Mouse (Mus musculus): ENCODE data around the gene D630045J12Rik. TPM values are rescaled to one million over a fixed set of nuclear protein-coding genes. Genes with fewer than 3 reads are reported as not detected.

Gene D630045J12Rik
- polyA plus RNA-seq, 1 experiment from 2014 or later = 21.0 TPM

GRCm38 (mm10) chr6:38202816-38203215, 51.0 kb downstream of the D630045J12Rik start:
- no peak overlapping the region for H3K9ac ChIP-seq
- no peak overlapping the region for H3K27ac ChIP-seq
- no peaks in the 10 kb centered on the region for H3K27me3 ChIP-seq (replicated peaks)
- no peak overlapping the region for H3K4me2 ChIP-seq
- no peaks in the 10 kb centered on the region for H3K36me3 ChIP-seq (replicated peaks)
- 79% methylated on average over 12 of the region's 12 CpGs for WGBS
- H3K9me3 ChIP-seq = no peaks in the 10 kb centered on the region
- no peak for ATAC-seq (replicated peaks)
- peaks cover 22% of the 10 kb centered on the region for H3K4me1 ChIP-seq
- no peak overlapping the region for H3K4me3 ChIP-seq

- 77% methylated on average over 5 of the region's 5 CpGs for WGBS
- no peak for ATAC-seq (replicated peaks)
Measured at GRCm38 (mm10) chr6:38201495-38201894, 52.3 kb downstream of the D630045J12Rik start.

GRCm38 (mm10) chr6:38199599-38199998, 54.2 kb downstream of the D630045J12Rik start:
- Histone ChIP-seq H3K27me3 (replicated peaks) (no peaks in the 10 kb centered on the region), H3K36me3 (replicated peaks) (peaks cover 17% of the 10 kb centered on the region; the same call in 1 of the 2 replicates), H3K9me3 (no peaks in the 10 kb centered on the region), H3K9ac (no peak overlapping the region), H3K4me1 (no peaks in the 10 kb centered on the region), H3K27ac (no peak overlapping the region), H3K4me2 (no peak overlapping the region), H3K4me3 (no peak overlapping the region)
- no peak for ATAC-seq (replicated peaks)
- 91% methylated on average over 6 of the region's 6 CpGs for WGBS

More at GRCm38 (mm10) chr6:38201495-38201894, 52.3 kb downstream of the D630045J12Rik start:
- Histone ChIP-seq H3K9me3 (no peaks in the 10 kb centered on the region), H3K27me3 (replicated peaks) (no peaks in the 10 kb centered on the region), H3K9ac (no peak overlapping the region), H3K36me3 (replicated peaks) (0 out of 2 replicates have a peak, but pooled peaks cover 1% of the 10 kb centered on the region), H3K27ac (no peak overlapping the region), H3K4me1 (peaks cover 9% of the 10 kb centered on the region), H3K4me3 (no peak overlapping the region), H3K4me2 (no peak overlapping the region)

DNA sequence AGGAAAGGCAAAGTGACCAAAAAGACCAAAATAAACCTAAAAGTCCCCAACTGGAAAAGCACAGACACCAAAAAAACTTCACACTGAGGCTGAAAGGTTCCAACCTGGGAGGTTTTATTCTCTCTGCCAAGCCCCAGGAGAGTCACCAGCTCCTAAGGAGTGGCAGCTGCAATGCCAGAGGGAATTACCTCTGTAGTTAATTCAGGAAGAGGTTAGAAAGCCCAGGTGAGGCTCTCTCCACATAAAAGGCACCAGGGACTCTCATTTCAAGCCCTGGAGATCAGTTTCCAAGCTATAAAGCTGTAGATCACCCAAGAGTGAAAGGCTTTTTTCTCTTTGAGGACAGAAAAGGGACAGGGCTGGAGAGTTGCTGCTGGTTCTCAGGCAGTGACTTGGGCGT, 55.1 kb downstream of the D630045J12Rik start:
- Histone ChIP-seq H3K9me3 (no peaks in the 10 kb centered on the region), H3K4me2 (no peak overlapping the region), H3K4me1 (no peaks in the 10 kb centered on the region), H3K36me3 (replicated peaks) (peaks cover 21% of the 10 kb centered on the region; the same call in 1 of the 2 replicates), H3K27me3 (replicated peaks) (no peaks in the 10 kb centered on the region), H3K4me3 (no peak overlapping the region), H3K27ac (no peak overlapping the region), H3K9ac (no peak overlapping the region)
- no peak for ATAC-seq (replicated peaks)
- 91% methylated on average over 1 of the region's 1 CpGs for WGBS

DNA sequence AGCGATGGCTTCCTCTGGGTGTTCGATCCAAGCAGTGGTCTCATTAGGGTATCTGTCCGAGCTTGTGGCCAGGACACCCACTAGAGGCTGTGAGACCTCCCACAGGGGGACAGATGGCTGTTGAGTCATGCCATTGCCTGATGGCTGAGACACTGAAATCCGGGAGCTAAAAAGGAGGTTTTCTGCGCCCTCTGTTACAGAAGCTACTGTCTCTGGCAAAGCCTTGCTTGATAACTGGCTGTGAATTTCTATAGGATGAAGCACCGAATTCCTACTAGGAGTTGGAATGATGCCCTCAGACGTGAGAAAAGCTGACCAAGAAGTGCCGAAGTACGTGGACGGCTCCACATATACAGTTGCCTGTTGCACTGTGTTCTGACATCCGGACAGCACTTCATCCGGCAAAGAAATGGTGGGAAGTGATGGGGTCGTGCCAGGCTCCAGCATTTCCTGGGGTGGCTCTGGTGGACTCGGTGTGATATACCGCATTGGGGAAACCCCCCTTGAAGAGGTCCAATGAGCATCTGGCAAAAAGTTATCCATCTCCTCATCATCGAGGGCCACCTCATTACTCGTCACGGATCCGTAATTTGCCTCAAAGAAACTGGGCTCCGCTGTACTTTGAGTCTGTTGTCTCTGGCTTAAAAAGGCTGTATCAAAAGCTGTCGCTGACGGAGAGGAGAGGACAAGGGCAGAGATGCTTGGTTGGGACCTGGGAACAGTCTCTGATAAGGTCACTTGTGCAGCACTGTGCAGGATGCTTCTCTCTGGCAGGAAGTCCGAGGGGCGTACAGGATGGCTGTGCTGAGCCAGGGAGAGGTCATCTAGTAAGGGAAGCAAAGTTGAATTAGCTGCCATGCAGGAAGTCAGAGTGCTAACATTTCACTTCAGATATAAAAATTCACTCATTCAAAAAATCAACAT, 57.3 kb downstream of the D630045J12Rik start:
- 90% methylated on average over 24 of the region's 24 CpGs for WGBS
- H3K4me3 ChIP-seq = no peak overlapping the region
- H3K27ac ChIP-seq = no peak overlapping the region
- H3K4me2 ChIP-seq = no peak overlapping the region
- no peaks in the 10 kb centered on the region for H3K27me3 ChIP-seq (replicated peaks)
- peaks cover 25% of the 10 kb centered on the region; the same call in 1 of the 2 replicates for H3K36me3 ChIP-seq (replicated peaks)
- no peak overlapping the region for H3K9ac ChIP-seq
- H3K9me3 ChIP-seq = no peaks in the 10 kb centered on the region
- no peaks in the 10 kb centered on the region for H3K4me1 ChIP-seq
- ATAC-seq (replicated peaks) = no peak

DNA sequence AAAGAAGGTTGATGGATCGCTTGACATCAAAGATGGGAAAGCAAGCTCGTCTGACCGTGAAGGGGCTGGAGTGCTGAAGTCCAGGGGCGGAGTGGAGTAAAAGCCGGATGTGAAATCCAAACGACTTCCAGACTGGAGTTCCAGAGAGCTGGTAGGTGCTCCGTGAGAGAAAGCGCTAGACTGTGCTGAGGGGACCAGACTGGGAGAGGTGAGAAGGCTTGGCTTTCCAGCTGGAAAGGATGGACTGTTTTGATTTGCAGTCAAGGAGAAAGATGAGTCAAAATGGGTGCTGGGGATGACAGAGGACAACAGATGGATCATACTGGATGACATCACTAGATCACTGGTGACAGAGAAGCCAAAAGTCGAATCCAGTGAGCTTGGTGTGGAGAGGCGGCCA, 58.5 kb downstream of the D630045J12Rik start:
- Histone ChIP-seq H3K9me3 (no peaks in the 10 kb centered on the region), H3K27ac (no peak overlapping the region), H3K27me3 (replicated peaks) (no peaks in the 10 kb centered on the region), H3K4me2 (no peak overlapping the region), H3K36me3 (replicated peaks) (peaks cover 26% of the 10 kb centered on the region; the same call in 1 of the 2 replicates), H3K4me1 (no peaks in the 10 kb centered on the region), H3K9ac (no peak overlapping the region), H3K4me3 (no peak overlapping the region)
- ATAC-seq (replicated peaks) = no peak
- 89% methylated on average over 10 of the region's 10 CpGs for WGBS

GRCm38 (mm10) chr6:38194046-38194445, 59.8 kb downstream of the D630045J12Rik start:
- H3K4me2 ChIP-seq = no peak overlapping the region
- H3K36me3 ChIP-seq (replicated peaks) = peaks cover 29% of the 10 kb centered on the region; the same call in 1 of the 2 replicates
- H3K4me3 ChIP-seq = no peak overlapping the region
- H3K9me3 ChIP-seq = no peaks in the 10 kb centered on the region
- H3K9ac ChIP-seq = no peak overlapping the region
- ATAC-seq (replicated peaks) = peak; percentile 4; the same call in 1 of the 2 replicates
- H3K27ac ChIP-seq = no peak overlapping the region
- no peaks in the 10 kb centered on the region for H3K4me1 ChIP-seq
- no peaks in the 10 kb centered on the region for H3K27me3 ChIP-seq (replicated peaks)
- 82% methylated on average over 7 of the region's 7 CpGs for WGBS

DNA sequence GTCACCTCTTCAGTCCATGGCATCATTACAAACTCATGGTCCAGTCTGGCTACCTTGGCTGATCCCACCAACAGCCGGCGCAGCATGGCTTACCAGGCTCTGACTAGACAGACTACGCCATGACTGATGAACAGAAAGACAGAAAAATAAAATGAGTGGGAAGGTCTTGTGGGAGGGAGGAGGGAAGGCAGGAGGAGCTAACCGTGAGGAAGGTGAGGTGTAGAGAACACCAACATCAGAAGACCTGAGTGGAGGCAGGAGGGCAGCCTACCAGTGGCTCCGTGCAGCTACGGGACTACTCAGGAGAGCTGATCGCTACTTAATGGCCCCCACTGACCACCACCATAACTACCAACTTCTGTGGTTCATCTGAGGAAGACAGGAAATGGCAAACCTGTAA, 60.9 kb downstream of the D630045J12Rik start:
- 95% methylated on average over 7 of the region's 7 CpGs for WGBS
- Histone ChIP-seq H3K9ac (no peak overlapping the region), H3K4me3 (no peak overlapping the region), H3K27ac (no peak overlapping the region), H3K27me3 (replicated peaks) (no peaks in the 10 kb centered on the region), H3K9me3 (no peaks in the 10 kb centered on the region), H3K4me1 (no peaks in the 10 kb centered on the region), H3K36me3 (replicated peaks) (peaks cover 37% of the 10 kb centered on the region), H3K4me2 (no peak overlapping the region)
- ATAC-seq (replicated peaks) = no peak

DNA sequence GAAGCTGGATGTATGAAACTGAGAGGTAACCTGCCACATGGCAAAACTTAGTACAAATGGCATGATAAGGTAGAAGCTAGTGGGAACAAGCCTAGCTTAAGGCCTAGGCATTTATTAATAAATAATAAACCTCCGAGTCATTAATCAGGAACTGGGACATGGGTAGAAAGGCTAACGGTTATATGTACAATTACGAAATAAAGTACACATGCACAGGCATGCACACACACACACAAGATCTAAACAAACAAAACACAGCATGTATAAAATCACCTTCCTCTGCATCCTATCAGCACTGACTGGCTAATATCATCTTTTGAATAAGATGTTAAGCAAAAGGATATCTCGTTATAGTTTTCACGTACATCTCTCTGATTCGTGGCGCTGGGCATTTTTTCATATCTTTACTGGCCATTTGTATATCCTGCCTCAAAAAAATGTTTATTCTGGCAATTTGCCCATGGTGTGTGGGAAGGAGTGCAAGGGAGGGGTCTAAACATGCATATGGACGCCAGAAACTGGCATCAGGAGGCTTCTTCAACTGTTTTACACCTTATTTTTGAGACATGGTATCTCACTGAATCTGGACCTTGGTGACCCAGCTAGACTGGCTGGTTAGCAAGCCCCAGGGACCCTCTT, 67.4 kb downstream of the D630045J12Rik start:
- no peak overlapping the region for H3K27ac ChIP-seq
- no peak overlapping the region for H3K9ac ChIP-seq
- H3K36me3 ChIP-seq (replicated peaks) = peaks cover 30% of the 10 kb centered on the region
- no peaks in the 10 kb centered on the region for H3K27me3 ChIP-seq (replicated peaks)
- H3K9me3 ChIP-seq = no peaks in the 10 kb centered on the region
- no peak for ATAC-seq (replicated peaks)
- H3K4me1 ChIP-seq = no peaks in the 10 kb centered on the region
- WGBS = 89% methylated on average over 8 of the region's 8 CpGs
- no peak overlapping the region for H3K4me2 ChIP-seq
- H3K4me3 ChIP-seq = no peak overlapping the region

GRCm38 (mm10) chr6:38184791-38185190, 69.0 kb downstream of the D630045J12Rik start:
- Histone ChIP-seq H3K4me3 (no peak overlapping the region), H3K27ac (no peak overlapping the region), H3K4me1 (no peaks in the 10 kb centered on the region), H3K4me2 (no peak overlapping the region), H3K36me3 (replicated peaks) (peaks cover 38% of the 10 kb centered on the region), H3K27me3 (replicated peaks) (no peaks in the 10 kb centered on the region), H3K9ac (no peak overlapping the region), H3K9me3 (no peaks in the 10 kb centered on the region)
- ATAC-seq (replicated peaks) = no peak
- WGBS = 77% methylated on average over 8 of the region's 8 CpGs

- Histone ChIP-seq H3K9ac (no peak overlapping the region), H3K27ac (peak overlapping the region; percentile 58), H3K36me3 (replicated peaks) (peaks cover 35% of the 10 kb centered on the region), H3K27me3 (replicated peaks) (no peaks in the 10 kb centered on the region), H3K4me3 (no peak overlapping the region), H3K4me1 (no peaks in the 10 kb centered on the region), H3K9me3 (no peaks in the 10 kb centered on the region), H3K4me2 (no peak overlapping the region)
- peak; percentile 62 for ATAC-seq (replicated peaks)
- 70% methylated on average over 10 of the region's 10 CpGs for WGBS
Measured at GRCm38 (mm10) chr6:38181756-38182318, 72.0 kb downstream of the D630045J12Rik start.

- Histone ChIP-seq H3K27ac (no peak overlapping the region), H3K27me3 (replicated peaks) (no peaks in the 10 kb centered on the region), H3K9ac (no peak overlapping the region), H3K4me3 (no peak overlapping the region), H3K36me3 (replicated peaks) (peaks cover 41% of the 10 kb centered on the region), H3K4me2 (no peak overlapping the region), H3K4me1 (no peaks in the 10 kb centered on the region), H3K9me3 (no peaks in the 10 kb centered on the region)
- no peak for ATAC-seq (replicated peaks)
- WGBS = 48% methylated on average over 5 of the region's 5 CpGs
Measured at GRCm38 (mm10) chr6:38180669-38181068, 73.1 kb downstream of the D630045J12Rik start.

All from midbrain, embryonic 15.5 days (tissue).